Mouse (Mus musculus) heart, embryonic 10.5 days (tissue): Measurements from ENCODE around the gene Unc13b. TPM values are rescaled to one million over a fixed set of nuclear protein-coding genes. Genes with fewer than 3 reads are reported as not detected.
"Not testable (repeated sequence)": the region's sequence is repeated elsewhere in the genome, so short reads cannot be mapped to it uniquely, and the experiment has no call there.

Experiments used
- DNase-seq: peaks from one replicate; pipeline ENCODE4 v3.0.0-alpha.2; 2017; ENCODE audit warnings: low spot score
- H3K27ac ChIP-seq: fragments of 300-500 bp; sonication (generic); 2 replicates; pipeline ENCODE4 v1.5.1; 2016; ENCODE audit warnings: mild to moderate bottlenecking
- H3K27me3 ChIP-seq: fragments of 300-500 bp; sonication (generic); 2 replicates; pipeline ENCODE4 v1.6.1; 2016; ENCODE audit warnings: mild to moderate bottlenecking; ENCODE audit not compliant: poor library complexity, insufficient read depth, severe bottlenecking
- H3K36me3 ChIP-seq: fragments of 300-500 bp; sonication (generic); 2 replicates; pipeline ENCODE4 v1.6.1; 2016; ENCODE audit warnings: mild to moderate bottlenecking, moderate library complexity
- H3K4me1 ChIP-seq: fragments of 300-500 bp; sonication (generic); 2 replicates; pipeline ENCODE4 v1.6.1; 2016; ENCODE audit warnings: mild to moderate bottlenecking
- H3K4me3 ChIP-seq: fragments of 300-500 bp; sonication (generic); 2 replicates; pipeline ENCODE4 v1.5.1; 2016; ENCODE audit warnings: mild to moderate bottlenecking, moderate library complexity
- H3K9me3 ChIP-seq: fragments of 300-500 bp; sonication (generic); 2 replicates; pipeline ENCODE4 v1.6.1; 2016; ENCODE audit warnings: mild to moderate bottlenecking, moderate library complexity
- WGBS: fragments of 180-500 bp; shearing (Covaris S2); methylation state at CpG from one replicate; pipeline ENCODE4 v1.1.7; 2016; 5-methylcytosine and 5-hydroxymethylcytosine counted together
- polyA plus RNA-seq: library from polyadenylated mRNA; unstranded; fragments of >200 nt; fragmentation: Nextera tagmentation; extraction: Ambion mirVana; gene quantifications from 2 replicates; pipeline ENCODE4 v1.2.1, GENCODE M21; 2016

Gene Unc13b
- polyA plus RNA-seq, 1 experiment from 2014 or later = 7.1 TPM

DNA sequence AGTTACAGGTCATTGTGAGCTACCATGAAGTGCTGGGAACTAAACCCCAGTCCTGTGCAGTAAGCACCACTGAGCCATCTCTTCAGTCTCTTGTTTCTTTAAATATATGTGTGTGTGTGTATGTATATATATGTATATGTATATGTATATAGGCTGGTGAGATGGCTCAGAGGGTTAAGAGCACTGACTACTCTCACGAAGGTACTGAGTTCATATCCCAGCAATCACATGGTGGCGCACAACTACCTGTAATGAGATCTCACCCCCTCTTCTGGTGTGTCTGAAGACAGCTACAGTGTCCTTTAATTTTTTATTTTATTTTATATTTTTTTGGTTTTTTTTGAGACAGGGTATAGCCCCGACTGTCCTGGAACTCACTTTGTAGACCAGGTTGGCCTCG lies 6.7 kb downstream of the Unc13b start:
- Histone ChIP-seq H3K9me3 (no peaks in the 10 kb centered on the region), H3K27ac (no peak overlapping the region), H3K36me3 (no peaks in the 10 kb centered on the region), H3K27me3 (0 out of 2 replicates have a peak, but pooled peaks cover 6% of the 10 kb centered on the region), H3K4me1 (no peaks in the 10 kb centered on the region), H3K4me3 (no peak overlapping the region)
- 87% methylated on average over 4 of the region's 4 CpGs for WGBS
- no peak for DNase-seq

DNA sequence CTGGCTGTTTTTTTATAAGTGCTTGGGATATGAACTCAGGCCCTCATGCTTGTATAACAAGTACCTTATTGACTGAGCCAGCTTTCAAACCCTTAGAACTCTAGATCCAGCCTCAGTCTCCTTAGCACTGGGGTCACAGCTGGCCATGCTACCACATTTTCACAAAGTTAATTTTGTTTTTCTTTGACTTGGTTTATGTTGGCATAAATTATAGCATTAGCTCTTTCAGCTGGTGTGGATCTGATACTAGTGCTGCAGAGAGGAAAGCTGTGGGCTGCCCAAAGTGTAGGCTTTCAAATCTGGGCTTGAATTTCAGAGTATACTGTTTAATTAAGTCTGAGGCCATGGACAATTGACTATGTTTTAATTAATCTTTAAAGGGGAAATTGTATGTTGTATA lies 16.2 kb downstream of the Unc13b start:
- H3K27ac ChIP-seq = no peak overlapping the region
- no peaks in the 10 kb centered on the region for H3K36me3 ChIP-seq
- H3K9me3 ChIP-seq = no peaks in the 10 kb centered on the region
- H3K27me3 ChIP-seq = no peaks in the 10 kb centered on the region
- no peak for DNase-seq
- no peak overlapping the region for H3K4me3 ChIP-seq
- H3K4me1 ChIP-seq = no peaks in the 10 kb centered on the region

GRCm38 (mm10) chr4:43078071-43078718 lies 19.4 kb downstream of the Unc13b start:
- WGBS = 67% methylated on average over 7 of the region's 7 CpGs
- Histone ChIP-seq H3K36me3 (no peaks in the 10 kb centered on the region), H3K4me1 (no peaks in the 10 kb centered on the region), H3K27ac (no peak overlapping the region), H3K9me3 (no peaks in the 10 kb centered on the region), H3K27me3 (no peaks in the 10 kb centered on the region), H3K4me3 (no peak overlapping the region)
- DNase-seq = no peak

GRCm38 (mm10) chr4:43082458-43082857 lies 23.7 kb downstream of the Unc13b start:
- 55% methylated on average over 2 of the region's 2 CpGs for WGBS

DNA sequence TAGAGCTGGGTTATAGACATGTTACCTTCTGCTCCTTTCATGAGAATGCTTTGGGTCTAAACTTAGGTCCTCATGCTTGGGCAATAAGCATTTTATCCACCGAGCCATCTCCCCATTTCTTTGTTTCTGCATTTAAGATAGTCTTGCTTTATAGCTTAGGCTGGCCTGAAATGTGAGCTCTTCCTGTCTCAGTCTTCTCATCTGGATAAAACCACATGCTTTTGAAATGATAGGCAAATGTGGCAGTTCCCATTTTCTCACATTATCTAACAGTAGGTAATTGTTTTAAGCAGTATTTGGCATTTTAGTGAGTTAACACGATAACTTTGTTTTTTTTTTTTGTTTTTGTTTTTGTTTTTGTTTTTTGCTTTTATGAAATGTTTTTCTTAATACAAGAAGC lies 31.2 kb downstream of the Unc13b start:
- H3K4me1 ChIP-seq = peaks cover 3% of the 10 kb centered on the region; the same call in 1 of the 2 replicates
- no peaks in the 10 kb centered on the region for H3K9me3 ChIP-seq
- H3K36me3 ChIP-seq = no peaks in the 10 kb centered on the region
- H3K27me3 ChIP-seq = no peaks in the 10 kb centered on the region
- DNase-seq = no peak
- WGBS = 87% methylated on average over 2 of the region's 2 CpGs
- no peak overlapping the region for H3K27ac ChIP-seq
- no peak overlapping the region for H3K4me3 ChIP-seq

More at GRCm38 (mm10) chr4:43082458-43082857, 23.7 kb downstream of the Unc13b start:
- no peak for DNase-seq
- H3K4me3 ChIP-seq = no peak overlapping the region
- no peaks in the 10 kb centered on the region for H3K9me3 ChIP-seq
- no peaks in the 10 kb centered on the region for H3K27me3 ChIP-seq
- peaks cover 3% of the 10 kb centered on the region; the same call in 1 of the 2 replicates for H3K4me1 ChIP-seq
- H3K36me3 ChIP-seq = no peaks in the 10 kb centered on the region
- H3K27ac ChIP-seq = no peak overlapping the region

DNA sequence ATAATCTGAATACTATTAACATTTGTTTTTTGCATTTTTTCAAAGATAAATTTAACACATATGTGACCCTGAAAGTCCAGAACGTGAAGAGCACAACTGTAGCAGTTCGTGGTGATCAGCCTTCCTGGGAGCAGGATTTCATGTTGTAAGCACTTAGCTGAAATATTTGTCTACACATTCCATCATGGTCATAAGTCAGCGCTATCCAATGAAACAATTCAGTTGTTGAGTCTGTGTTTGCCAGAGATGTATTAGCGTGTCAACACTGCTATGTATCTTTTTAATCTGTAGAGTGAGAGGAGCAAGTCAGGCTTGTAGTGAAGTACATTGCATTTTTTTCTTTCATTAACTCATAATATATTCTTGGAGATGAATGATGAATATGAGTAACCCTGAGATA lies 32.4 kb downstream of the Unc13b start:
- Histone ChIP-seq H3K36me3 (no peaks in the 10 kb centered on the region), H3K4me3 (no peak overlapping the region), H3K27ac (no peak overlapping the region), H3K4me1 (peaks cover 3% of the 10 kb centered on the region; the same call in 1 of the 2 replicates), H3K9me3 (no peaks in the 10 kb centered on the region), H3K27me3 (no peaks in the 10 kb centered on the region)
- DNase-seq = no peak
- WGBS = 76% methylated on average over 4 of the region's 4 CpGs

DNA sequence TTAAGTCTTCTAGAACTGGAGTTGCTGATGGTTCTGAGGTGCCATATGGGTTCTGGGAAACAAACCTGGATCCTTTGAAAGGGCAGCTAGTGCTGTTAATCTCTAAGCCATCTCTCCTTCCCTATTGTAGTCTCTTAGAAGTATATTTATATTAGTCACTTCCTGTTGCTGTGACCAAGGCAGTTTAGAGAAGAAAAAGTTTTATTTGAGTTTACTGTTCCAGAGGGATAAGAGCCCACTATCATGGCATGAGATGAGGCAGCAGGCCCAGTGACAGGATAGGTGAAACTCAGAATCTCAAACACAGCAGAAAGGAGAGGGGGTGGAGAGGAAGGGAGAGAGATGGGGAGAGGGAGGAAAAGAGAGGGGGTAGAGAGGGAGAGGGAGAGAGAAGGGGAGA lies 54.7 kb downstream of the Unc13b start:
- H3K4me3 ChIP-seq = no peak overlapping the region
- 0 out of 2 replicates have a peak, but pooled peaks cover 3% of the 10 kb centered on the region for H3K36me3 ChIP-seq
- H3K27me3 ChIP-seq = no peaks in the 10 kb centered on the region
- no peaks in the 10 kb centered on the region for H3K9me3 ChIP-seq
- H3K27ac ChIP-seq = no peak overlapping the region
- DNase-seq = no peak
- no peaks in the 10 kb centered on the region for H3K4me1 ChIP-seq

DNA sequence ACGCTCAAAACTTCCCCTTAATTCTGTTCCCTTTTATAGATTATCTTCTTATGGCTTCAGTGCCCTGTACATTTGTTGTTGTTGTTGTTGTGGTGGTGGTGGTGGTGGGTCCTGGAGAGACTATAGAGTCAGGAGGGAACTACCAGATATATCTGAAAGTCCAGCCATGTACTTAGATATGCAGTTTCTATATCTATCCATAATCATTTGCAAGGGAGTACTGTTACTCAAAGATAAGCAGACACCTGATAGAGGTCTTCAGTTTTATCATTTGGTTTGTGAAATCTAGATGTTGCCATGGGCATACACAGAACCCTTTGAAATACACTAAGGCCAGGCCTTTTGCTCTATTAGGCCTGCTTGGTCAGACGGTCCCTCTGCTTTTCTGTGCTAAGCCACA lies 55.8 kb downstream of the Unc13b start:
- Histone ChIP-seq H3K27ac (no peak overlapping the region), H3K9me3 (no peaks in the 10 kb centered on the region), H3K27me3 (no peaks in the 10 kb centered on the region), H3K4me3 (no peak overlapping the region), H3K4me1 (no peaks in the 10 kb centered on the region), H3K36me3 (0 out of 2 replicates have a peak, but pooled peaks cover 3% of the 10 kb centered on the region)
- 66% methylated on average over 2 of the region's 2 CpGs for WGBS
- DNase-seq = no peak

- Histone ChIP-seq H3K27me3 (no peaks in the 10 kb centered on the region), H3K27ac (no peak overlapping the region), H3K36me3 (0 out of 2 replicates have a peak, but pooled peaks cover 3% of the 10 kb centered on the region), H3K4me3 (no peak overlapping the region), H3K4me1 (no peaks in the 10 kb centered on the region), H3K9me3 (no peaks in the 10 kb centered on the region)
- DNase-seq = no peak
- 18% methylated on average over 2 of the region's 2 CpGs for WGBS
Measured at GRCm38 (mm10) chr4:43114946-43115345, 56.2 kb downstream of the Unc13b start.

- no peaks in the 10 kb centered on the region for H3K36me3 ChIP-seq
- H3K9me3 ChIP-seq = no peaks in the 10 kb centered on the region
- H3K27me3 ChIP-seq = no peaks in the 10 kb centered on the region
- H3K4me3 ChIP-seq = no peak overlapping the region
- no peaks in the 10 kb centered on the region for H3K4me1 ChIP-seq
- DNase-seq = no peak
- H3K27ac ChIP-seq = no peak overlapping the region
- WGBS = 61% methylated on average over 2 of the region's 2 CpGs
Measured at GRCm38 (mm10) chr4:43116249-43116648, 57.5 kb downstream of the Unc13b start.

- H3K27me3 ChIP-seq = no peaks in the 10 kb centered on the region
- no peak for DNase-seq
Measured at GRCm38 (mm10) chr4:43129750-43130149, 71.0 kb downstream of the Unc13b start.

DNA sequence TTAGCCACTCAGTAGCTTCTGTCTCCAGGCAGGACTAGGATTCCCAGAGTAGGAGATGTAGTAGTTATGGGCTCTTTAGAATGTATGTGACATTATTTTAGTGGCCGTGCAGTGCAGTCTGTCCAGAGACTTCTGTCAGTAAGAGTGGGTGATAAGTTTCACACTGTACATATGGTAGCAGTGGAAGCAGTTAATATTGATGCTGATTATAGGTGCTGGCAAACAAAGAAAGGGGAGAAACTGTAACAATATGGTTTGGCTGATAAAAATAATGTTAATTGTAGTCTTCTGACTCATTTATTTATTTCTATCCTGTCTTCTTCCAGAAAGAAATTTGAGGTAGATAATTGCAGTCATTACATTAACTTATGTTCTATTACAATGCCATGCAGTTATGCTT lies 83.9 kb downstream of the Unc13b start:
- H3K27me3 ChIP-seq = no peaks in the 10 kb centered on the region
- DNase-seq = no peak
- no peaks in the 10 kb centered on the region for H3K4me1 ChIP-seq
- H3K9me3 ChIP-seq = no peaks in the 10 kb centered on the region
- no peak overlapping the region for H3K27ac ChIP-seq
- no peak overlapping the region for H3K4me3 ChIP-seq
- 82% methylated on average over 1 of the region's 1 CpGs for WGBS
- H3K36me3 ChIP-seq = peaks cover under 1% of the 10 kb centered on the region; the same call in 1 of the 2 replicates

More at GRCm38 (mm10) chr4:43129750-43130149, 71.0 kb downstream of the Unc13b start:
- Histone ChIP-seq H3K36me3 (no peaks in the 10 kb centered on the region), H3K4me1 (no peaks in the 10 kb centered on the region), H3K9me3 (no peaks in the 10 kb centered on the region), H3K27ac (no peak overlapping the region), H3K4me3 (no peak overlapping the region)
- WGBS = 74% methylated on average over 3 of the region's 3 CpGs

- not testable (repeated sequence) for H3K4me3 ChIP-seq, H3K9me3 ChIP-seq, H3K27ac ChIP-seq, H3K27me3 ChIP-seq, DNase-seq, H3K36me3 ChIP-seq, H3K4me1 ChIP-seq
- WGBS = 89% methylated on average over 4 of the region's 4 CpGs
Measured at GRCm38 (mm10) chr4:43152413-43152812, 93.7 kb downstream of the Unc13b start.

- H3K27me3 ChIP-seq = no peaks in the 10 kb centered on the region
- no peak overlapping the region for H3K4me3 ChIP-seq
- no peaks in the 10 kb centered on the region for H3K4me1 ChIP-seq
- 38% methylated on average over 3 of the region's 3 CpGs for WGBS
- H3K9me3 ChIP-seq = no peaks in the 10 kb centered on the region
- H3K27ac ChIP-seq = no peak overlapping the region
- no peaks in the 10 kb centered on the region for H3K36me3 ChIP-seq
- DNase-seq = no peak
Measured at GRCm38 (mm10) chr4:43160045-43160444, 101.3 kb downstream of the Unc13b start.
